Mouse (Mus musculus): ENCODE results near the gene Negr1. TPM values are rescaled to one million over a fixed set of nuclear protein-coding genes. Genes with fewer than 3 reads are reported as not detected.
"Not testable (repeated sequence)": the region's sequence is repeated elsewhere in the genome, so short reads cannot be mapped to it uniquely, and the experiment has no call there.

Gene Negr1
- total RNA-seq, 2 experiments from 2014 or later: 1.2 to 1.7 TPM

DNA sequence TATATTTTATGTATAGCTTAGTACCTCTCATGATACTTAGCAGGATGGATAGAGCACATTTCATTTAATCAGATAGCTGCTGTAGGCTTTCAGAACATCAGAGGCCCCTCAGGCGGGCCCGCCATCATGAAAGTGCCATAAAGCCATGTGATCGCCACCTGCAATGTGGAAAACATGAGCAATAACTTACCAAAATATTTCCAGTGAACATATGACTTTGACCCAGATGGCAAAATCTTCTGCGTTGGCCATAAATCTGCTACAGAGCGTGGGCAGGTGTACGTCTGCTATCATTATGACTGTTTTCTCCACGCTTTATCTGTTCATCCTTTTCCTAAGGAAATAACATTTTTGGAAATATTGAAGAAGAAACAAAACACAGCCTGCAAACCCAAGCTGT, 397.0 kb downstream of the Negr1 start:
- no peak for DNase-seq
- intact Hi-C loops (cut with DNase I; ENCODE audit: low total_unique reads): no loop called here

DNA sequence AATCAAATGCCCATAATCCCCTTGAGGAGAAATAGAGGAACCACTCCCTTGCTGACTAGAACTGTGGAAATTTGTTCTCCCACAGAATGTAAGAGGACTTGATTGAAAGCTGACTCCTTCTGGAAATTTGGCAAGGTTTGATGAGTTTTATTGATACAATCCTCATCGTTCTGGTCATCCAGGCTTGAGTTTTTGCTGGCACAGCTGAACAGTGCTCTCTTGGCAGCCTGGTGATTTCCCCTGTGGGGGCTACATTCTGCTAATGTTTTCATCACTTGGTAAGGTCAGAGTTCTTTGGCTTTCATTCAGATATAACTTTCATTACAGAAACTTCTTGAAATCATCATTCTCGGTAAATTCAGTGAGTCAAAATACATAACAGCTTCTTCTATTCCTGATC, 407.2 kb downstream of the Negr1 start:
- intact Hi-C loops (cut with DNase I; ENCODE audit: low total_unique reads): no loop called here
- no peak for DNase-seq

- DNase-seq: no peak
- intact Hi-C loops (cut with DNase I; ENCODE audit: low total_unique reads): no loop called here
These were observed 409.5 kb downstream of the Negr1 start for GRCm38 (mm10) chr3:156971104-156971503.

- intact Hi-C loops (cut with DNase I; ENCODE audit: low total_unique reads): no loop called here
- DNase-seq: no peak
These were observed 415.2 kb downstream of the Negr1 start for GRCm38 (mm10) chr3:156976816-156977215.

DNA sequence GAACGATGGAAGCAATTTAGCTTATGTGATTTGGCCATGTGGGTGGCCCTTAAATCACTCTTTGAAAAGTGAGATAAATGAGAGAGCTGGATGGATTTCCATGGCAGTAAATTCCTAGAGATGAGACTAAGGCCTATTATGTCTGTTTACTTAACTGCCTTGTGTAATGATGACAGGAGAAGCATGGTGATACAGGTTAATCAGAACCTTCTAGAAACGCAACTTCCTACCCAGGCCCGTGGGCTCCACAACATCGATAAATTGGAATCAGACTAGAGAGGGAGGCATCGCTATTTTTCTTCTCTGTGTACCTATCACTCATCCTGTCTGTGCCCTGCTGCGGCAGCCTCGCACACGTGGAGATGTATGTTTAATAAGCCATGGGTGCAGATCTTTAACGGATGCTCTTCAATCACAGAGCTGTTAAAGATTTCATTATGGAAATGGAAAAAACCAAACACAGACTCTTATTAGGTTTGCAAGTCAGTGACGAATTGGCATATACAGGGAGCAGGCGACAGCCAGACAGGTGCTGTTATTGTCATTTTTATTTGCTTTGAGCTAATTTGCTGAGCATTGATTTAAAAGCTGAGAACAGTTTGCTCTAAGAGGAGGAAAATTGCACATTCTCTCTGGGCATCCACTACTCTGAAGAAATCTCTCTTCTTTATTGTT, 418.6 kb downstream of the Negr1 start:
- intact Hi-C loops (cut with DNase I; ENCODE audit: low total_unique reads): no loop called here
- DNase-seq: no peak

GRCm38 (mm10) chr3:156982102-156982501, 420.5 kb downstream of the Negr1 start:
- intact Hi-C loops (cut with DNase I; ENCODE audit: low total_unique reads): no loop called here
- DNase-seq: peak; percentile 18

DNA sequence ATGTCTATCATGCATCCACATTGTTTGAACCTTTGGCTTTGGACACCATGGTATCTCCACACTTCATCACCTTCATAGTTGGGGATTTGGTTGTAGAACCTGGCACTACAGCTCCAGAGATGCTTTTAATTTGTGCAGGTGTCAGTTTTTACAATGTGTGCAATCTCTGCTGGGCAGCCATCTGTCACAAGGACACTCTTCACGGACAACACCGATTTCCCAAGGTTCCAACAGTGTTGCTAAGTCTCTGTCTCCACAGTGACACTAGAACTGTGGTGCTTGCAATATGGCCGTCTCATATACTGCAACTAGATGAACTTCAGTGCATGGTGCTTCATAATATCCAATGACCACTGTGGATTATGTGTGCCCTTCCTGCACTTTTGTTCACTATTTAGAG, 425.5 kb downstream of the Negr1 start:
- no peak for DNase-seq
- intact Hi-C loops (cut with DNase I; ENCODE audit: low total_unique reads): no loop called here

GRCm38 (mm10) chr3:156992171-156992570, 430.6 kb downstream of the Negr1 start:
- no peak for DNase-seq
- intact Hi-C loops (cut with DNase I; ENCODE audit: low total_unique reads): no loop called here

DNA sequence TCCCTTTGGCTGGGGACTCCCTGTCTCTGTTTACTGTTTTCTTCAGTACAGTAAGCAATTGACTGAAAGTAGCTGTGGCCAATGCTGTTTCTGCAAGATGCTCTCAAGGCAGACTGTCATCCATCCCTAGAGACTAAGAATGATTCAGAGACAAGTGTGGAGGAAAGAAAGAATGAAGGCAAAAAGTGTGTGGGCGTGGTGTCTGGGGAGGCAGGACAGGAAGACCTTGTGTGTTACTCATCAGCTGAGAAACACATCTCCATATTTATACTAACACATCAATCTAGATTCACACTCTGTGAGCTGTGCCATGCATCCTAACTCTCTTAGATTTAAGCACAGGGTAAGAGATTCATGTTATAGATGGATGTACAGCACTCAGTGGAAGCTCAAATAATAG, 431.2 kb downstream of the Negr1 start:
- intact Hi-C loops (cut with DNase I; ENCODE audit: low total_unique reads): no loop called here
- no peak for DNase-seq

DNA sequence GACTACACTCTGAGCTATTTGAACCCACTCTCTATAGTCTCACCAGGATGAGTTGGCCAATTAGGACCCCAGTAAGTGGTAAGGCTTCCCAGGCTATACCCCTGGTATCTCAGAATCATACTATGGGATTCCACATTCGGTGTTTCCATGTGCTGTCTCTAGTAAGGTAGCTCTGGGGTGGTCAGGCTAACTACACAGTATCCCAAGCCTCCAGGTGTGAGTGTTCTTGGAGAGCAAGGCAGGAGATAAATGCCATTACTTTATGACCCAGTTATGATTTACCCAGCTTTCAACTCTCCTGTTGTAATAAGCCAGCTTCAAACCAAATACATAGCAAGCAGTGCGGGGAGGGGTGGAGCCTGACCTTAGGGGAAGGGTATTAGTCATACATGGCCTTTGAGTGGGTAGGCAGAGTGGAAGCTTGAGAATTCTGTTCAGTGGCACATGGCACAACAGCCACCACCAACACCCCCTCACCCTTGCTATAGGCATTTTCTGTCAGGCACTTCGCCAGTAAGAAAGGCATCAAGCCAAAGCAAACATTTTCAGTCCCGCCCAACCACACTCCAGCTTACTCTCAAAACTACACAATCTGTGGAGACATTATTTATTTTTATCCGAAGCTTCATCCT, 437.7 kb downstream of the Negr1 start:
- no peak for DNase-seq
- intact Hi-C loops (cut with DNase I; ENCODE audit: low total_unique reads): no loop called here

DNA sequence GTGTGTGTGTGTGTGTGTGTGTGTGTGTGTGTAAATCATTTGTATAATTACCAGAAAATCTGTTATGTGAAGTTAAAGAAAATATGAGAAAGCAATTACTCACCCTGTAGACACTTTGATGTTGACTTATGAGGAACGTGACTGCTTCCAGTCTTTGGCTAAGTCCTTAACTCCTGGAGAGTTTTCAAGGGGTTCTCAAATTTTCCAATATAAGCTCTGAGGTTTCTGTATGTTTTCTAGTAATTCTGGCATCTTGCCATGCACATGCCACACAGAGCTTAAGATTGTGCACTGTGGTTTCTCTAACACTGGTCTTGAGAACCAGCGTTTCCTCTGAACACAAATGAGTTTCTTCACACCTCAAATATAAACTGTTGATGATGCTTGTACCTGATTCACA, 460.0 kb downstream of the Negr1 start:
- intact Hi-C loops (cut with DNase I; ENCODE audit: low total_unique reads): no loop called here
- DNase-seq: no peak

- intact Hi-C loops (cut with DNase I; ENCODE audit: low total_unique reads): no loop called here
- no peak for DNase-seq
These were observed 463.0 kb downstream of the Negr1 start for GRCm38 (mm10) chr3:157024580-157024979.

DNA sequence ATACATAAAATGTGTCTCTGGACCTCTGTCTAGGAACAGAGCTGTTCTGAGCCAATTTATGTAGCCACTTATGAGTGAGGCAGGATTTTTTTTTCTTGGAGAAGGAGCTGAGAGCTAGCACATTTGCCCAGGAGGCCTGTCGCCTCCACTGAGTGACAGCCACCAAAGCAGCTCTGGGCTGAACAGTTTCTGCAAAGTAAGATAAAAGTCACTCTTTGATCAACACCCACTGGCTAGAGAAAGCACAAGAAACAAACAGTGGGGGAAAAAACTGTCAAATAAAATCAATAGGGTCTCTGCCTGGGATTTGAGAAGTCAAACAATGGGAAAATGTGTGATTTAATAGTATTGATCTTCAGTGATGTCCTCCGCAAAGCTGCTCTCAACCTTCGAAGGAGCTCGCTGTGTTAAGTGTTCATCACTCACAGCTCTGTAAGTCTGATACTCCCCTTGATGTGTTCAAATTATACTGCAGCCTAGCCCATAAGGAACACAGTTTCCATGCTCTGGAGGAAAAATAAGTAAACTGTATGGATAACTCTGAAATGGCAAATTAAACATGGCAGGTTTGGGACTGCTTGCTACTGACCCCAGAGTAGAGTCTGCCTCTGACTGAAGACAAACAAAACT, 470.0 kb downstream of the Negr1 start:
- no peak for DNase-seq

DNA sequence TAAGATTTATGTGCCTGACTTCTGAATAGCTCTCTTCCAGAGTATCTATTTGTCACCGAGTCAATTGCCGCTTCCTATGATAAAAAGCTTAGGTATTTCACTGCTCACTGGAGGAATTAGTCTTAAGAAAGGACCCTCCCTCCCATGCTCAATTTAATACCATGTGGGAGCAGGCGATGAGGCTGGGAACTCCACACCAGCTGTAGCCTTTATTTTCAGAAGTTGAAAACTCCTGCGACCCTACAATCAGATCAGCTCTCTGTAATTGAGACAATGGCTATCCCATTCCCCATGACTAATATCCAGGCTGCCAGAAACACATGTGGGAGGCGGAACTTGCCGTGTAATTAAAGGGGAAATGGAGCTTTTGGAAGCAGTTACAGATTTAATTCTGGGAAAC, 474.4 kb downstream of the Negr1 start:
- intact Hi-C loops (cut with DNase I; ENCODE audit: low total_unique reads): no loop called here
- DNase-seq: no peak

More for the DNA sequence above, 470.0 kb downstream of the Negr1 start:
- intact Hi-C loops (cut with DNase I; ENCODE audit: low total_unique reads): no loop called here

- intact Hi-C loops (cut with DNase I; ENCODE audit: low total_unique reads): no loop called here
- no peak for DNase-seq
These were observed 475.0 kb downstream of the Negr1 start for GRCm38 (mm10) chr3:157036568-157036967.

GRCm38 (mm10) chr3:157040619-157041018, 479.0 kb downstream of the Negr1 start:
- intact Hi-C loops (cut with DNase I; ENCODE audit: low total_unique reads): no loop called here
- no peak for DNase-seq

GRCm38 (mm10) chr3:157044565-157044964, 483.0 kb downstream of the Negr1 start:
- intact Hi-C loops (cut with DNase I; ENCODE audit: low total_unique reads): no loop called here
- no peak for DNase-seq

DNA sequence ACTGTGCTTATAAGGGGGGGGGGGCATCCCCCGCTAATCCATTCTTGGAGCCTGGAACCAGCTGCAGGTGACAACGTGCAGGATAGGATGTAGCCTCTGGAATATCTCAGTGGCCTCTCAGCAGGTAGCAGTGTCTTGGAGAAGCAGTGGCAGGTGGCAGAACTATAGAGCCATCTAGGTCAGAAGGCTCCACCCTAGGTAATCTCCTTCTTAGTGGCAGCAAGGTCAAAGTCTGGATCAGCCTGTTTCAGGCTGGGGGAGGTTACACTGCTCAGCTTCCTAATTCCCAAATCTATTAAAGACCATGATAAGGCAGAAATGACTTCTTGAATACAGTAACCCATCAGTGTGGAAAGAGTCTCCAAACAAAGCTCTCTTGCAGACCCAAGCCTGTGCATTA, 502.8 kb downstream of the Negr1 start:
- intact Hi-C loops (cut with DNase I; ENCODE audit: low total_unique reads): not testable (repeated sequence)

DNA sequence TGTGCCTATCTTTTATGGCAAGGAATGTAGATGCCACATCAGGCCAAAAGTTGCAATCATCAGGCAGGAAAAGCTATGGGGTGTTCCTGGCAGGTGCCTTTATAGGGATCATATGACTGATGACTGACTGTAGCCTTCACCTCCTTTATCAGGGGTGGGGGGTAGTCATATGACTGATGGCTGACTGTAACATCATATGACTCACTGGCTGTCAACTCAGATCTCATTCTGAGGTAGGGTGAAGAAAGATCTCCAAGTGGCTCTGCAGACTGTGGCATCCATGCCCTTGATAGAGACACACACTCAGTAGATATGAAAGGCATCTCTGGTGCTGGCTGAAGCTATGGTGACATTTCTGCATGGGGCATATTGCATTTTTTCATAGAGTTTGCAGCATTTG, 504.7 kb downstream of the Negr1 start:
- DNase-seq: no peak
- intact Hi-C loops (cut with DNase I; ENCODE audit: low total_unique reads): no loop called here

More for the DNA sequence above, 502.8 kb downstream of the Negr1 start:
- not testable (repeated sequence) for DNase-seq

GRCm38 (mm10) chr3:157079250-157079965, 517.8 kb downstream of the Negr1 start:
- DNase-seq: no peak
- intact Hi-C loops (cut with DNase I; ENCODE audit: low total_unique reads): no loop called here

GRCm38 (mm10) chr3:157079966-157080306, 518.3 kb downstream of the Negr1 start:
- intact Hi-C loops (cut with DNase I; ENCODE audit: low total_unique reads): no loop called here
- no peak for DNase-seq

Measured in gastrocnemius, postnatal 14 days (tissue).